Mouse (Mus musculus): Measurements from ENCODE around the gene Slc25a3. TPM values are rescaled to one million over a fixed set of nuclear protein-coding genes. Genes with fewer than 3 reads are reported as not detected.

The Slc25a3 gene
- total and polyA plus RNA-seq, 3 experiments = 310 to 508 (median 407) TPM

DNA sequence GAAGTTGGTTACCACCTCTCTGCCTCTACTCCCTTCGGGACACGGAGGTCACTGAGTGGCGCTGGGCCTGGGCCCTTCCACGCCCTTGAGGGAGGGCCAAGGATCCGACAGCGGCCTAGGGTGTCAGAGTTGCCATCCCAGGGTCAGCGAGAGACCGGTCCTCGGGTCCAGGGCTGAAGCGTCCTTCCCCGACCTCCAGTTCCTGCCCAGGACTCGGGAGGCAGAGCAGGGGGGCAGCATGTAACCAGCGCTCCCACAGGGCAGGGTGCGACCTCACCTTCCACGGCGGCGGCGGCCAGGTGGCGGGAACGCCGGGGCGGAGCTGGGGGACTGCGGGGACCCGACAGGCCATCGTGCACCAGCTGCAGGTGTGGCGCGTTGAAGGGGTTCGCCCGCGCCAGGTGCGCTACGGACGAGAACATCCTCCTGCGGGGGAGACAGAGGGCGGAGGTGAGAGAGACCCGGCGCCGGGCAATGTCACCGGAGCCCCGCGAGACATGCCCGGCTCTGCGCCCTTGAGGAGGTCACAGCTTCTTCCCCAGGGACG lies 505 bp downstream of the Slc25a3 start:
- H3K4me1 ChIP-seq (ENCODE audit: insufficient read depth, low read depth, low read length) = peaks cover 46% of the 10 kb centered on the region
- no peaks in the 10 kb centered on the region for H3K27me3 ChIP-seq (ENCODE audit: insufficient read depth, low read length)
- H3K36me3 ChIP-seq (replicated peaks) = peaks cover 42% of the 10 kb centered on the region
- ATAC-seq (ENCODE audit: extremely low read depth, insufficient number of reproducible peaks, low FRiP score, poor library complexity, severe bottlenecking) = 0 out of 2 replicates have a peak, but pooled peaks have one; percentile 2
- no peaks in the 10 kb centered on the region for H3K9me3 ChIP-seq (replicated peaks)
- peak overlapping the region; percentile 88 for H3K4me3 ChIP-seq (ENCODE audit: low read depth, low read length)
- peak; percentile 35 for DNase-seq (ENCODE audit: low spot score)
- TF ChIP-seq TAL1 (conservative IDR thresholded peaks at IDR 0.05; ENCODE audit: low read depth, low read length) (no peak), POLR2AphosphoS5 (IDR thresholded peaks at IDR 0.05; ENCODE audit: insufficient replicate concordance, low read depth, low read length) (no peak; the same call in 1 of the 2 replicates), CTCF (IDR thresholded peaks at IDR 0.05; ENCODE audit: low read depth, low read length) (no peak), GATA1 (IDR thresholded peaks at IDR 0.05; ENCODE audit: borderline replicate concordance, low read length) (no peak)

DNA sequence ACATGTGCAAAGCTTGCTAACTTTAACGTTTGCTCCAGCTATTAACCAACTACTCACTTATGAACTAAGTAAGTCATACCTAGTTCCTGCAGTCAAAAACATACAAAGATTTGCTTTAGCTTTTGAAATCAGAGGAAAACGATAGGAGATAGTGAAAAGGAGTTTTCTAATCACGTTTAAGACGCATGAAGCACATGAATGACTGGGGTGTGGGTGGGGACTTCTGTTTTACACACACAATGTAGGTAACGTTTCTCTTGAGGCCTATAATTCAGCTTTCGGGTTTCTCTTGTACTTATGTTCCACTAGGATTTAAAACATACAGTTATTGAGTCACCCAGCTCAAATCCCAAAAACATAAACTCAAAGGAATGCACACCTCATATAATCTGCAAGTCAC lies 1.2 kb downstream of the Slc25a3 start:
- no peak for DNase-seq (ENCODE audit: low spot score)
- peaks cover 49% of the 10 kb centered on the region for H3K4me1 ChIP-seq (ENCODE audit: insufficient read depth, low read depth, low read length)
- H3K4me3 ChIP-seq (ENCODE audit: low read depth, low read length) = peak overlapping the region; percentile 88
- no peaks in the 10 kb centered on the region for H3K27me3 ChIP-seq (ENCODE audit: insufficient read depth, low read length)
- no peaks in the 10 kb centered on the region for H3K9me3 ChIP-seq (replicated peaks)
- ATAC-seq (ENCODE audit: extremely low read depth, insufficient number of reproducible peaks, low FRiP score, poor library complexity, severe bottlenecking) = no peak
- peaks cover 49% of the 10 kb centered on the region for H3K36me3 ChIP-seq (replicated peaks)
- TF ChIP-seq GATA1 (IDR thresholded peaks at IDR 0.05; ENCODE audit: borderline replicate concordance, low read length) = no peak
- TF ChIP-seq CTCF (IDR thresholded peaks at IDR 0.05; ENCODE audit: low read depth, low read length) = no peak
- no peak for TF ChIP-seq TAL1 (conservative IDR thresholded peaks at IDR 0.05; ENCODE audit: low read depth, low read length)
- TF ChIP-seq GATA2 (IDR thresholded peaks at IDR 0.05; ENCODE audit: borderline replicate concordance, low read depth, low read length) = no peak
- no peak for TF ChIP-seq POLR2AphosphoS5 (IDR thresholded peaks at IDR 0.05; ENCODE audit: insufficient replicate concordance, low read depth, low read length)

DNA sequence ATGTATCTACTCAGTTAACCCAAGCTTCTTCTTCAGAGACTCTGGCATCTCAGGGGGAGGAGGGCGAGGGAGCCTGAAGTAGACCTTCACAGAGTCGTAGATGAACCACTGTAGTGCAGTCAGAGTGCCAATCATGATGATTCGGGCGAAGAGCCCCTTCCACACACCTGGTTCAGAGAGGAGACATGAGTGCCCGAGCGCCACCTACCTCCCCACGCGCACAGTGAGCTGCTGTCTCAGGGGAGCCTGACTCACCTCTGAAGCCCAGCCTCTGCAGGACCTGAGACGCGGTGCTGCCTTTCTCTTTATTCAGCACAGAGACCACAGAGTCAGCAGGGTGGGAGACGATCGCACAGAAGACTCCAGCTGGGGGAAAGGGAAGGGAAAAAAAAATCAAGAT lies 6.9 kb downstream of the Slc25a3 start:
- Histone ChIP-seq H3K4me1 (ENCODE audit: insufficient read depth, low read depth, low read length) (peaks cover 36% of the 10 kb centered on the region), H3K4me3 (ENCODE audit: low read depth, low read length) (no peak overlapping the region), H3K27me3 (ENCODE audit: insufficient read depth, low read length) (no peaks in the 10 kb centered on the region), H3K9me3 (replicated peaks) (no peaks in the 10 kb centered on the region), H3K36me3 (replicated peaks) (peaks cover 83% of the 10 kb centered on the region)
- no peak for ATAC-seq (ENCODE audit: extremely low read depth, insufficient number of reproducible peaks, low FRiP score, poor library complexity, severe bottlenecking)
- DNase-seq (ENCODE audit: low spot score) = no peak
- TF ChIP-seq GATA2 (IDR thresholded peaks at IDR 0.05; ENCODE audit: borderline replicate concordance, low read depth, low read length) = no peak
- TF ChIP-seq GATA1 (IDR thresholded peaks at IDR 0.05; ENCODE audit: borderline replicate concordance, low read length) = no peak
- no peak for TF ChIP-seq POLR2AphosphoS5 (IDR thresholded peaks at IDR 0.05; ENCODE audit: insufficient replicate concordance, low read depth, low read length)
- TF ChIP-seq TAL1 (conservative IDR thresholded peaks at IDR 0.05; ENCODE audit: low read depth, low read length) = no peak
- TF ChIP-seq CTCF (IDR thresholded peaks at IDR 0.05; ENCODE audit: low read depth, low read length) = no peak

DNA sequence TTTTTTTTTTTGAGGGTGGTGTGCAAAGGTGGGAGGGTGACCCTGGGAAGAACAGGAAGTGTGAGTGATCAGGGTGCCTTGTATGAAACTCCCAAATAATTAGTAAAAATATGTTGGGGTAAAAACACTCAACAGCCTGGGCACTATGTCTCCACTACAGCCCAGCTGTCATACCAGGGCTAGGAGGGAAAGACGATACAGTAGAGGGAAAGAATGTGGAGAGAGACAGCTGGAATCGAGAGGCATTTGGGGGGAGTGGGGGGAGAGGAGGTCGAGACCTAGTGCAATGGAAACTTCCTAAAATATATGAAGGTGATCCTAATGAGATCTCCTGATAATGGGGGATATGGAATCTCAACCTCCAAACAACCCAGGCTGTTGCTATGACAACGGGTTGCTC lies 14.0 kb downstream of the Slc25a3 start:
- TF ChIP-seq TAL1 (conservative IDR thresholded peaks at IDR 0.05; ENCODE audit: low read depth, low read length) (no peak), POLR2AphosphoS5 (IDR thresholded peaks at IDR 0.05; ENCODE audit: insufficient replicate concordance, low read depth, low read length) (no peak), GATA1 (IDR thresholded peaks at IDR 0.05; ENCODE audit: borderline replicate concordance, low read length) (no peak), GATA2 (IDR thresholded peaks at IDR 0.05; ENCODE audit: borderline replicate concordance, low read depth, low read length) (no peak), CTCF (IDR thresholded peaks at IDR 0.05; ENCODE audit: low read depth, low read length) (no peak)
- Histone ChIP-seq H3K27me3 (ENCODE audit: insufficient read depth, low read length) (peaks cover 4% of the 10 kb centered on the region; the same call in 1 of the 2 replicates), H3K36me3 (replicated peaks) (peaks cover 18% of the 10 kb centered on the region), H3K4me1 (ENCODE audit: insufficient read depth, low read depth, low read length) (no peaks in the 10 kb centered on the region), H3K4me3 (ENCODE audit: low read depth, low read length) (no peak overlapping the region), H3K9me3 (replicated peaks) (no peaks in the 10 kb centered on the region)
- DNase-seq (ENCODE audit: low spot score) = no peak
- ATAC-seq (ENCODE audit: extremely low read depth, insufficient number of reproducible peaks, low FRiP score, poor library complexity, severe bottlenecking) = no peak

DNA sequence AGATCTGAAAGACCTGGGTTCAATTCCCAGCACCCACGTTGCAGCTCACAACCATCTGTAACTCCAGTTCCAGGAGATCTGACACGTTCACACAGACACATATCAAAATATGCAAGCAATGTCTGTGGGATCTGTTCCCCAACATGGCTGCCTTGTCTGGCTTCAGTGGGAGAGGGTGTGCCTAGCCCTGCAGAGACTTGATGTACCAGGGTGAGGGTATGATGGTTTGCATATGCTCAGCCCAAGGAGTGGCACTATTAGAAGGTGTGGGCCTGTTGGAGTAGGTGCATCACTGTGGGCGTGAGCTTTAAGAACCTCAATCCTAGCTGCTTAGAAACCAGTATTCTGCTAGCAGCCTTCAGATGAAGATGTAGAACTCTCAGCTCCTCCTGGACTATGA lies 17.9 kb downstream of the Slc25a3 start:
- ATAC-seq (ENCODE audit: extremely low read depth, insufficient number of reproducible peaks, low FRiP score, poor library complexity, severe bottlenecking) (no peak), DNase-seq (ENCODE audit: low spot score) (no peak)
- H3K27me3 ChIP-seq (ENCODE audit: insufficient read depth, low read length) = peaks cover 4% of the 10 kb centered on the region; the same call in 1 of the 2 replicates
- H3K4me3 ChIP-seq (ENCODE audit: low read depth, low read length) = no peak overlapping the region
- H3K4me1 ChIP-seq (ENCODE audit: insufficient read depth, low read depth, low read length) = no peaks in the 10 kb centered on the region
- no peaks in the 10 kb centered on the region for H3K36me3 ChIP-seq (replicated peaks)
- no peak for TF ChIP-seq TAL1 (conservative IDR thresholded peaks at IDR 0.05; ENCODE audit: low read depth, low read length)
- no peak for TF ChIP-seq GATA2 (IDR thresholded peaks at IDR 0.05; ENCODE audit: borderline replicate concordance, low read depth, low read length)
- no peak for TF ChIP-seq GATA1 (IDR thresholded peaks at IDR 0.05; ENCODE audit: borderline replicate concordance, low read length)
- TF ChIP-seq POLR2AphosphoS5 (IDR thresholded peaks at IDR 0.05; ENCODE audit: insufficient replicate concordance, low read depth, low read length) = no peak
- no peak for TF ChIP-seq CTCF (IDR thresholded peaks at IDR 0.05; ENCODE audit: low read depth, low read length)
- no peaks in the 10 kb centered on the region for H3K9me3 ChIP-seq (replicated peaks)

DNA sequence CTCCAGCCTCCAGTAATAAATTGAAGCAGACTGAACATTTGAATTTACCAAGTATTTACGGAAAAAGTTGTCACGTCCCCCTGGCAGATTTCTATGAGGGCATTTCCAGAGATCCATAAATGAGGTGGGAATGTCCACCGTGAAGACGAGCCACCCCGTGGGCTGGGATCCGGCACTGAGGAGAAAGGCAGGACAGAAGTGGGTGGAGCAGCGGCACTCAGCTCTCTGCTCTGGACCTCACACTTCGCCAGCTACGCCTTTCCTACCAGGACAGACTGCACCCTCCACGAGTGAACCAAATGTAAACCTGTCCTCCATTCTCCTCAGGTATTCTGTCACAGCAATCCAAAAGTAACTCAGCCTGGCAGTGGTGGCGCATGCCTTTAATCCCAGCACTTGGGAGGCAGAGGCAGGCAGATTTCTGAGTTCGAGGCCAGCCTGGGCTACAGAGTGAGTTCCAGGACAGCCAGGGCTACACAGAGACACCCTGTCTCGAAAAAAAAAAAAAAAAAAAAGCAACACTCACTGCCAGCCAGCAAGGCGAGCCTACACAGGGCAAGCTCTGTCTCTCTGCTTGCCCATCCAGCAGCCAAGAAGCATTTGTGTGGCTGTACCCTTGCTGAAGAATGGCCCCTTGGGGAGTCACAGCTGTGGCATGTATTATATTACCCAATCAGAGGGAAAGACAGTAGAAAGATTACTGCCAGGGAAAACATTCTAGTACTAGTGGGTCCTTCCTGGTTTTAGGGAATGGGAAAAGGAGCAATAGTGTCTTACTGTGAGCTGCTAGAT lies 20.9 kb downstream of the Slc25a3 start:
- Histone ChIP-seq H3K4me1 (ENCODE audit: insufficient read depth, low read depth, low read length) (no peaks in the 10 kb centered on the region), H3K9me3 (replicated peaks) (no peaks in the 10 kb centered on the region), H3K4me3 (ENCODE audit: low read depth, low read length) (no peak overlapping the region), H3K27me3 (ENCODE audit: insufficient read depth, low read length) (no peaks in the 10 kb centered on the region), H3K36me3 (replicated peaks) (peaks cover 2% of the 10 kb centered on the region)
- TF ChIP-seq GATA2 (IDR thresholded peaks at IDR 0.05; ENCODE audit: borderline replicate concordance, low read depth, low read length) (no peak), CTCF (IDR thresholded peaks at IDR 0.05; ENCODE audit: low read depth, low read length) (no peak), GATA1 (IDR thresholded peaks at IDR 0.05; ENCODE audit: borderline replicate concordance, low read length) (no peak), TAL1 (conservative IDR thresholded peaks at IDR 0.05; ENCODE audit: low read depth, low read length) (no peak), POLR2AphosphoS5 (IDR thresholded peaks at IDR 0.05; ENCODE audit: insufficient replicate concordance, low read depth, low read length) (no peak)
- ATAC-seq (ENCODE audit: extremely low read depth, insufficient number of reproducible peaks, low FRiP score, poor library complexity, severe bottlenecking) (no peak), DNase-seq (ENCODE audit: low spot score) (no peak)

Measured in G1E (cell line).